ENCODE assay signal across 10 mouse cellular contexts in genomic region chr2:31069506-31069905, GRCm38 (mm10).
A peak's percentile ranks its signal among the peaks of the same experiment; 100 is the strongest.
DNase-seq lines count a peak whose midpoint lies in the region; ATAC-seq lines count a peak whose summit lies in the region.
"Had no signal": no experiment of that assay in that cellular context is flagged by ENCODE, and none has a peak within 500 bp of the region (broad histone marks: within the 10 kb centered on the region; RNA-seq: fewer than 3 reads in every experiment).

No protein-coding gene starts in this region.

- H3K4me2 ChIP-seq in forebrain, embryonic 12.5 days, result no peak overlapping the region
- no peak overlapping the region for H3K4me2 ChIP-seq in forebrain, embryonic 11.5 days (ENCODE audit: low read depth, low read length, severe bottlenecking)
- no peak overlapping the region for H3K4me2 ChIP-seq in lung, embryonic 15.5 days
- H3K4me2 ChIP-seq in forebrain, embryonic 15.5 days (replicated peaks), result no peak overlapping the region
- H3K4me2 ChIP-seq in neural tube, embryonic 12.5 days (replicated peaks), result no peak overlapping the region
- H3K4me2 ChIP-seq in heart, embryonic 11.5 days, result no peak overlapping the region

- H3K27me3 ChIP-seq in forebrain, embryonic 12.5 days, result no peaks in the 10 kb centered on the region
- H3K27me3 ChIP-seq in forebrain, embryonic 11.5 days (ENCODE audit: control insufficient read depth, insufficient read depth, low read length), result no peaks in the 10 kb centered on the region
- H3K27me3 ChIP-seq in lung, embryonic 15.5 days, result no peaks in the 10 kb centered on the region
- no peaks in the 10 kb centered on the region for H3K27me3 ChIP-seq in forebrain, embryonic 15.5 days
- H3K27me3 ChIP-seq in neural tube, embryonic 12.5 days (replicated peaks), result no peaks in the 10 kb centered on the region
- H3K27me3 ChIP-seq in heart, embryonic 11.5 days (ENCODE audit: control insufficient read depth, insufficient read depth, low read length), result no peaks in the 10 kb centered on the region

- H3K27ac ChIP-seq in forebrain, embryonic 12.5 days, result peak overlapping the region; percentile 88; the same call in 1 of the 2 replicates
- no peak overlapping the region; the same call in 1 of the 2 replicates for H3K27ac ChIP-seq in forebrain, embryonic 11.5 days (ENCODE audit: low read depth, low read length)
- H3K27ac ChIP-seq in lung, embryonic 15.5 days, result 0 out of 2 replicates have a peak overlapping the region, but pooled peaks have one; percentile 67
- H3K27ac ChIP-seq in forebrain, embryonic 15.5 days (replicated peaks), result peak overlapping the region; percentile 73; the same call in 1 of the 2 replicates
- H3K27ac ChIP-seq in neural tube, embryonic 12.5 days, result 0 out of 2 replicates have a peak overlapping the region, but pooled peaks have one; percentile 66
- H3K27ac ChIP-seq in heart, embryonic 11.5 days (ENCODE audit: low read depth, low read length), result no peak overlapping the region

- no peak overlapping the region for H3K4me3 ChIP-seq in forebrain, embryonic 12.5 days (replicated peaks)
- no peak overlapping the region for H3K4me3 ChIP-seq in forebrain, embryonic 11.5 days (ENCODE audit: low read depth, low read length)
- no peak overlapping the region for H3K4me3 ChIP-seq in lung, embryonic 15.5 days
- H3K4me3 ChIP-seq in forebrain, embryonic 15.5 days, result no peak overlapping the region
- no peak overlapping the region for H3K4me3 ChIP-seq in neural tube, embryonic 12.5 days
- H3K4me3 ChIP-seq in heart, embryonic 11.5 days (ENCODE audit: low read depth, low read length), result no peak overlapping the region

- H3K9ac ChIP-seq in forebrain, embryonic 12.5 days, result no peak overlapping the region
- no peak overlapping the region for H3K9ac ChIP-seq in forebrain, embryonic 11.5 days (ENCODE audit: low read length)
- no peak overlapping the region for H3K9ac ChIP-seq in lung, embryonic 15.5 days
- H3K9ac ChIP-seq in forebrain, embryonic 15.5 days (replicated peaks), result no peak overlapping the region
- no peak overlapping the region for H3K9ac ChIP-seq in neural tube, embryonic 12.5 days
- no peak overlapping the region for H3K9ac ChIP-seq in heart, embryonic 11.5 days (ENCODE audit: low read depth, low read length)

- no peak for ATAC-seq in forebrain, embryonic 12.5 days (ENCODE audit: low FRiP score)
- no peak for ATAC-seq in forebrain, embryonic 11.5 days (replicated peaks; ENCODE audit: low FRiP score)
- no peak for ATAC-seq in lung, embryonic 15.5 days (ENCODE audit: borderline replicate concordance, extremely low read depth, low FRiP score, low TSS enrichment)
- no peak for ATAC-seq in forebrain, embryonic 15.5 days (replicated peaks)
- no peak for ATAC-seq in neural tube, embryonic 12.5 days (ENCODE audit: low FRiP score, low read depth)
- ATAC-seq in heart, embryonic 11.5 days (replicated peaks; ENCODE audit: insufficient number of reproducible peaks, low FRiP score, low TSS enrichment), result no peak
- ATAC-seq: intestine, embryonic 16.5 days had no signal

- H3K9me3 ChIP-seq in forebrain, embryonic 12.5 days, result peaks cover 4% of the 10 kb centered on the region; the same call in 1 of the 2 replicates
- H3K9me3 ChIP-seq in forebrain, embryonic 11.5 days (ENCODE audit: control insufficient read depth, low read length), result no peaks in the 10 kb centered on the region; the same call in 1 of the 2 replicates
- H3K9me3 ChIP-seq in lung, embryonic 15.5 days, result no peaks in the 10 kb centered on the region
- H3K9me3 ChIP-seq in forebrain, embryonic 15.5 days, result no peaks in the 10 kb centered on the region
- H3K9me3 ChIP-seq in neural tube, embryonic 12.5 days, result no peaks in the 10 kb centered on the region
- H3K9me3 ChIP-seq in heart, embryonic 11.5 days (replicated peaks; ENCODE audit: control insufficient read depth, low read length), result no peaks in the 10 kb centered on the region

- no peak for DNase-seq in forebrain, embryonic 11.5 days (ENCODE audit: low spot score)
- no peak for DNase-seq in lung, adult 18-20 months
- no peak for DNase-seq in layer of hippocampus, postnatal 36 days
- DNase-seq: gastrocnemius, postnatal 36 days had no signal

- H3K36me3 ChIP-seq in forebrain, embryonic 12.5 days (replicated peaks), result no peaks in the 10 kb centered on the region; the same call in 1 of the 2 replicates
- no peaks in the 10 kb centered on the region for H3K36me3 ChIP-seq in forebrain, embryonic 11.5 days (ENCODE audit: control insufficient read depth, insufficient read depth, low read length)
- H3K36me3 ChIP-seq in lung, embryonic 15.5 days, result peaks cover 10% of the 10 kb centered on the region
- no peaks in the 10 kb centered on the region; the same call in 1 of the 2 replicates for H3K36me3 ChIP-seq in forebrain, embryonic 15.5 days
- H3K36me3 ChIP-seq in neural tube, embryonic 12.5 days, result peaks cover 13% of the 10 kb centered on the region; the same call in 1 of the 2 replicates
- peaks cover 13% of the 10 kb centered on the region; the same call in 1 of the 2 replicates for H3K36me3 ChIP-seq in heart, embryonic 11.5 days (ENCODE audit: control insufficient read depth, insufficient read depth, low read length)

- H3K4me1 ChIP-seq in forebrain, embryonic 12.5 days, result peaks cover 22% of the 10 kb centered on the region
- peaks cover 7% of the 10 kb centered on the region; the same call in 1 of the 2 replicates for H3K4me1 ChIP-seq in forebrain, embryonic 11.5 days (replicated peaks; ENCODE audit: control insufficient read depth, insufficient read depth, low read length)
- H3K4me1 ChIP-seq in lung, embryonic 15.5 days, result peaks cover 10% of the 10 kb centered on the region
- peaks cover 27% of the 10 kb centered on the region for H3K4me1 ChIP-seq in forebrain, embryonic 15.5 days
- peaks cover 22% of the 10 kb centered on the region for H3K4me1 ChIP-seq in neural tube, embryonic 12.5 days
- H3K4me1 ChIP-seq in heart, embryonic 11.5 days (ENCODE audit: control insufficient read depth, insufficient read depth, low read length), result peaks cover 7% of the 10 kb centered on the region; the same call in 1 of the 2 replicates

- WGBS in forebrain, embryonic 12.5 days, result 93% methylated on average over 7 of the region's 7 CpGs
- 89% methylated on average over 7 of the region's 7 CpGs for WGBS in forebrain, embryonic 11.5 days
- WGBS in lung, embryonic 15.5 days, result 97% methylated on average over 7 of the region's 7 CpGs
- WGBS in forebrain, embryonic 15.5 days, result 92% methylated on average over 7 of the region's 7 CpGs
- WGBS in neural tube, embryonic 12.5 days, result 85% methylated on average over 7 of the region's 7 CpGs
- 88% methylated on average over 7 of the region's 7 CpGs for WGBS in heart, embryonic 11.5 days (ENCODE audit: insufficient replicate concordance)

Comparison
In these comparisons a context has a peak if more than half of its experiments do, and no peak if none do; other contexts are left out.
1. H3K27ac ChIP-seq: peak in forebrain, embryonic 12.5 days (single experiment), lung, embryonic 15.5 days (single experiment), forebrain, embryonic 15.5 days (single experiment) and neural tube, embryonic 12.5 days (single experiment); none in forebrain, embryonic 11.5 days (single experiment) and heart, embryonic 11.5 days (single experiment).